Mouse (Mus musculus) limb, embryonic 15.5 days (tissue): ENCODE measurements around the gene Pde10a. TPM values are rescaled to one million over a fixed set of nuclear protein-coding genes. Genes with fewer than 3 reads are reported as not detected.

Experiments used
- ATAC-seq: fragments of 200-750 bp; cut with Nextera tagmentation; 2 replicates; pipeline ENCODE4 v1.8.0; 2017; ENCODE audit warnings: low read depth, moderate TSS enrichment; ENCODE audit not compliant: insufficient number of reproducible peaks, low FRiP score, low TSS enrichment
- H3K27ac ChIP-seq: fragments of 300-500 bp; sonication (generic); 2 replicates; pipeline ENCODE4 v1.5.1; 2015; ENCODE audit warnings: moderate library complexity, mild to moderate bottlenecking, inconsistent platforms
- H3K27me3 ChIP-seq: fragments of 300-500 bp; sonication (generic); 2 replicates; pipeline ENCODE4 v1.6.1; 2015; ENCODE audit warnings: inconsistent platforms
- H3K36me3 ChIP-seq: fragments of 300-500 bp; sonication (generic); 2 replicates; pipeline ENCODE4 v1.6.1; 2015; ENCODE audit warnings: inconsistent platforms
- H3K4me1 ChIP-seq: fragments of 300-500 bp; sonication (generic); 2 replicates; pipeline ENCODE4 v1.6.1; 2015; ENCODE audit warnings: inconsistent platforms
- H3K4me2 ChIP-seq: fragments of 300-500 bp; sonication (generic); 2 replicates; pipeline ENCODE4 v1.6.1; 2015; ENCODE audit warnings: mild to moderate bottlenecking, inconsistent platforms
- H3K4me3 ChIP-seq: fragments of 300-500 bp; sonication (generic); 2 replicates; pipeline ENCODE4 v1.5.1; 2015; ENCODE audit warnings: mild to moderate bottlenecking, inconsistent platforms
- H3K9ac ChIP-seq: fragments of 300-500 bp; sonication (generic); 2 replicates; pipeline ENCODE4 v1.6.1; 2015; ENCODE audit warnings: inconsistent platforms
- H3K9me3 ChIP-seq: fragments of 300-500 bp; sonication (generic); 2 replicates; pipeline ENCODE4 v1.6.1; 2016; ENCODE audit warnings: inconsistent platforms
- WGBS: fragments of 180-500 bp; shearing (Covaris S2); methylation state at CpG from one replicate; pipeline ENCODE4 v1.1.7; 2015; 5-methylcytosine and 5-hydroxymethylcytosine counted together
- polyA plus RNA-seq: library from polyadenylated mRNA; unstranded; fragments of >200 nt; fragmentation: Nextera tagmentation; extraction: Ambion mirVana; gene quantifications from 2 replicates; pipeline ENCODE4 v1.2.1, GENCODE M21; 2015

The Pde10a gene
- polyA plus RNA-seq, 1 experiment from 2014 or later, result 3.1 TPM

- no peaks in the 10 kb centered on the region for H3K36me3 ChIP-seq
- H3K4me3 ChIP-seq, result no peak overlapping the region
- peaks cover 4% of the 10 kb centered on the region; the same call in 1 of the 2 replicates for H3K4me1 ChIP-seq
- ATAC-seq, result no peak
- H3K9me3 ChIP-seq, result no peaks in the 10 kb centered on the region
- no peak overlapping the region for H3K4me2 ChIP-seq
- no peak overlapping the region for H3K9ac ChIP-seq
- H3K27ac ChIP-seq, result no peak overlapping the region
- WGBS, result 66% methylated on average over 9 of the region's 9 CpGs
- no peaks in the 10 kb centered on the region for H3K27me3 ChIP-seq
Measured at GRCm38 (mm10) chr17:8888105-8888504, 362.9 kb downstream of the Pde10a start.

GRCm38 (mm10) chr17:8888639-8889038 is 363.5 kb downstream of the Pde10a start:
- Histone ChIP-seq H3K4me2 (no peak overlapping the region), H3K4me1 (peaks cover 10% of the 10 kb centered on the region; the same call in 1 of the 2 replicates), H3K9me3 (no peaks in the 10 kb centered on the region), H3K4me3 (no peak overlapping the region), H3K36me3 (no peaks in the 10 kb centered on the region), H3K27ac (no peak overlapping the region), H3K9ac (no peak overlapping the region), H3K27me3 (no peaks in the 10 kb centered on the region)
- 76% methylated on average over 5 of the region's 5 CpGs for WGBS
- no peak for ATAC-seq

DNA sequence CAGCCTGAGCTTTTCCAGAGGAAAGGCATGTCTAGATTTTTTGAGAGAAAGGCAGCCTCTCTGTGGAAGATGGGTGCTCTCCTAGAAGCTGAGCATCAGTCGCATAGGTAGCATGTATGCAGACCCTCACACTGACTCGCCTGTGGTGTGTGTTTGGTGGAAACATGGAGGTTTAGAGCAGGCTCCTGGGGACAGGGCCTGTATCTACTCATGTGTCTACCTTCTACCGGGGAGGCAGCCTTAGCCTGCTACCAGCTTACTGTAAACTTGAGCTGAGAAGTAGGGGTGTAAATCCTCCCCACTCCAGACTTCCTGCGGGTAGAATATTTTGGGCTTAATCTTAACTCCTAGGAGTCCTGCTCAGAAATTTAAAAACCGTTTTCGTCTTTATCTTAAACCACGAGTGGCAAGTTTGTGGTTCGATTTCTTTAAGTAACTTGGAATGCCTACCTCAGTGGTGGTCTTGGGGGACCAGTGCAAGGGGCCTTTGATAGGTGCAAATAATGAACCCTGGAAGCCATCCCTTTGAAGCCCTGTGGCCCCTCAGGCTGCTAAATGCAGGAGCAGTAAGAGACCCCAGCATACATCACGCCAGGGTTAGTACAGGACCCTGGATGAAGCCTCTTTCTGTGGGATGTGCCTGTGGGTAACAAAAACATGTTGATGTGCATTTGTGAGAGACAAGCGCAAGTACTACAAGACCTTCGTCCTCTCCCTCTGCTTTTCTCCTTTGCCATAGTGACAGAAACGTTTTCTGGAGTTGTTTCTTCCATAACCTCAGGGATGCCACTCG is 367.2 kb downstream of the Pde10a start:
- Histone ChIP-seq H3K27ac (no peak overlapping the region), H3K36me3 (no peaks in the 10 kb centered on the region), H3K4me3 (no peak overlapping the region), H3K9me3 (no peaks in the 10 kb centered on the region), H3K9ac (no peak overlapping the region), H3K4me2 (no peak overlapping the region), H3K4me1 (peaks cover 12% of the 10 kb centered on the region; the same call in 1 of the 2 replicates), H3K27me3 (no peaks in the 10 kb centered on the region)
- no peak for ATAC-seq
- WGBS, result 65% methylated on average over 13 of the region's 13 CpGs

DNA sequence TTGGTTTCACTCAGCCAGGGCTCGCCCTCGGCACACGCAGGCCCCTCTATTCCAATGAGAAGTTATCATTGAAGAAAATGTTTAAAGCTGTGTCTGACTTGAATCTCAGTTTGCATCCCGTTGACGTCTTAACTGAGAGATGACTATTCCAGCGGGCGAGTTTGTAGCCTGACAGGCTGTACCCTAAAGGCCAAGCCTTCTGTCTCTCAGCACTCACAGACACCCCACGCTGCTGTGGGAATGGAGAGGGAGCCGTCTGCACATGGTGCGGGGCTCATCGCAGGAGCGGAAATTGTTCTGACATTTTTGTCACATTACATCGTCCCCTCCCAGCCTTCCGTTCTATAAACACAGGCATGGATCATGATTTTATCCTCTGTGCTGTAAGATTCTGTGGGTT is 370.8 kb downstream of the Pde10a start:
- WGBS, result 62% methylated on average over 14 of the region's 14 CpGs
- no peak overlapping the region for H3K4me2 ChIP-seq
- no peaks in the 10 kb centered on the region for H3K9me3 ChIP-seq
- no peak for ATAC-seq
- H3K27ac ChIP-seq, result no peak overlapping the region
- H3K4me3 ChIP-seq, result no peak overlapping the region
- H3K4me1 ChIP-seq, result peaks cover 12% of the 10 kb centered on the region; the same call in 1 of the 2 replicates
- H3K27me3 ChIP-seq, result no peaks in the 10 kb centered on the region
- no peaks in the 10 kb centered on the region for H3K36me3 ChIP-seq
- H3K9ac ChIP-seq, result no peak overlapping the region

GRCm38 (mm10) chr17:8897749-8898148 is 372.6 kb downstream of the Pde10a start:
- H3K36me3 ChIP-seq, result no peaks in the 10 kb centered on the region
- no peaks in the 10 kb centered on the region for H3K27me3 ChIP-seq
- no peak for ATAC-seq
- no peaks in the 10 kb centered on the region for H3K9me3 ChIP-seq
- no peak overlapping the region for H3K4me3 ChIP-seq
- no peak overlapping the region for H3K27ac ChIP-seq
- peaks cover 10% of the 10 kb centered on the region; the same call in 1 of the 2 replicates for H3K4me1 ChIP-seq
- H3K9ac ChIP-seq, result no peak overlapping the region
- 85% methylated on average over 10 of the region's 10 CpGs for WGBS
- H3K4me2 ChIP-seq, result no peak overlapping the region

DNA sequence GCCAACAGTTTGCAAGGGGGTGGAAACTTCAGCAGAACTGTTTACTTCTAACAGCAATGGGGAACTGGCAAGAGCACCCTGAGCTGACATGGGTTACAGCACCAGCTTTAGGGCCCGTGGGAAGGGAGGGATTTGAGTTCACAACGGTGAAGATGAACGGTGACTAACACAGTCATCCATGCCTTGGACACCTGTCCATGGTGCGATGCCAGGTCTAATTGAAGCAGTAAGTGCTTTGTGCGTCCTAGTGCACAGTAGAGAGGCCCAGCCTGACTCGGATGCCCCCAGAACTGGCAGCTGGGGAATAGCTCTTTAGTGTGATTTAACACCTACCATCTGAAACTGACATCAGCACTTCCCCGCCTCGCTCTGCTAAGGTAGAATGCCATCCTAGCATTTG is 373.0 kb downstream of the Pde10a start:
- WGBS, result 80% methylated on average over 8 of the region's 8 CpGs
- no peak overlapping the region for H3K4me2 ChIP-seq
- no peak for ATAC-seq
- no peaks in the 10 kb centered on the region for H3K36me3 ChIP-seq
- H3K9ac ChIP-seq, result no peak overlapping the region
- peaks cover 7% of the 10 kb centered on the region; the same call in 1 of the 2 replicates for H3K4me1 ChIP-seq
- no peak overlapping the region for H3K27ac ChIP-seq
- no peaks in the 10 kb centered on the region for H3K9me3 ChIP-seq
- H3K4me3 ChIP-seq, result no peak overlapping the region
- no peaks in the 10 kb centered on the region for H3K27me3 ChIP-seq

GRCm38 (mm10) chr17:8899212-8899611 is 374.0 kb downstream of the Pde10a start:
- H3K4me1 ChIP-seq, result peaks cover 3% of the 10 kb centered on the region; the same call in 1 of the 2 replicates
- H3K36me3 ChIP-seq, result no peaks in the 10 kb centered on the region
- ATAC-seq, result no peak
- H3K4me2 ChIP-seq, result no peak overlapping the region
- WGBS, result 91% methylated on average over 7 of the region's 7 CpGs
- H3K9ac ChIP-seq, result no peak overlapping the region
- H3K27me3 ChIP-seq, result no peaks in the 10 kb centered on the region
- no peak overlapping the region for H3K4me3 ChIP-seq
- no peaks in the 10 kb centered on the region for H3K9me3 ChIP-seq
- H3K27ac ChIP-seq, result no peak overlapping the region

- H3K27me3 ChIP-seq, result no peaks in the 10 kb centered on the region
- no peak overlapping the region for H3K4me2 ChIP-seq
- H3K4me1 ChIP-seq, result peaks cover 4% of the 10 kb centered on the region; the same call in 1 of the 2 replicates
- no peak overlapping the region for H3K9ac ChIP-seq
- H3K27ac ChIP-seq, result no peak overlapping the region
- no peak overlapping the region for H3K4me3 ChIP-seq
- WGBS, result 78% methylated on average over 5 of the region's 5 CpGs
- no peaks in the 10 kb centered on the region for H3K9me3 ChIP-seq
- no peaks in the 10 kb centered on the region for H3K36me3 ChIP-seq
- ATAC-seq, result no peak
Measured at GRCm38 (mm10) chr17:8903555-8904283, 378.5 kb downstream of the Pde10a start.

- H3K4me3 ChIP-seq, result no peak overlapping the region
- no peaks in the 10 kb centered on the region for H3K9me3 ChIP-seq
- H3K27me3 ChIP-seq, result no peaks in the 10 kb centered on the region
- no peak for ATAC-seq
- H3K4me2 ChIP-seq, result no peak overlapping the region
- no peak overlapping the region for H3K9ac ChIP-seq
- WGBS, result 64% methylated on average over 5 of the region's 5 CpGs
- H3K27ac ChIP-seq, result no peak overlapping the region
- no peaks in the 10 kb centered on the region for H3K36me3 ChIP-seq
- H3K4me1 ChIP-seq, result peaks cover 2% of the 10 kb centered on the region; the same call in 1 of the 2 replicates
Measured at GRCm38 (mm10) chr17:8910571-8910970, 385.4 kb downstream of the Pde10a start.

GRCm38 (mm10) chr17:8912933-8913332 is 387.8 kb downstream of the Pde10a start:
- WGBS, result 75% methylated on average over 3 of the region's 3 CpGs
- Histone ChIP-seq H3K4me3 (no peak overlapping the region), H3K9ac (no peak overlapping the region), H3K4me2 (no peak overlapping the region), H3K27me3 (no peaks in the 10 kb centered on the region), H3K36me3 (no peaks in the 10 kb centered on the region), H3K27ac (no peak overlapping the region), H3K9me3 (no peaks in the 10 kb centered on the region), H3K4me1 (no peaks in the 10 kb centered on the region)
- ATAC-seq, result no peak

DNA sequence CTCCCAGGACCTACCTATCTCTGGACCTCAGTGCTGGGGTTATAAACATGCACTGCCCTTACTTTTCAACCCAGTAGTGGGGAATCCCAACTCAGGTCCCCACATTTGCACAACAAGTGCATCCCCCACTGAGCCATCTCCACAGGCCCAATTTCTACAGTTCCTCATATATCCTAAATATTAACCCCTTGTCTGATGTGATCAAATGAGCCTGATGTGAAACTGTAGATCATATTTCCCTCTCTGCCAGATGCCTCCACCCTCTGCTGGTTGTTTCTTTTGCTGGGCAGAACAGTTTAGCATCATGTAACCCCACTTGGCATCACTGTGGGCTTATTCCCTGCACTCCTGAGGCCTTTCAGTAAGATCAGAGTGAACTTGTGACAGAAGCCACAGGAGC is 390.5 kb downstream of the Pde10a start:
- no peaks in the 10 kb centered on the region for H3K27me3 ChIP-seq
- H3K4me1 ChIP-seq, result no peaks in the 10 kb centered on the region
- no peak overlapping the region for H3K4me3 ChIP-seq
- H3K9ac ChIP-seq, result no peak overlapping the region
- H3K9me3 ChIP-seq, result no peaks in the 10 kb centered on the region
- no peak overlapping the region for H3K27ac ChIP-seq
- no peak for ATAC-seq
- no peaks in the 10 kb centered on the region for H3K36me3 ChIP-seq
- no peak overlapping the region for H3K4me2 ChIP-seq

GRCm38 (mm10) chr17:8923074-8923473 is 397.9 kb downstream of the Pde10a start:
- Histone ChIP-seq H3K27ac (no peak overlapping the region), H3K4me2 (no peak overlapping the region), H3K9ac (no peak overlapping the region), H3K9me3 (no peaks in the 10 kb centered on the region), H3K4me1 (peaks cover 3% of the 10 kb centered on the region; the same call in 1 of the 2 replicates), H3K27me3 (no peaks in the 10 kb centered on the region), H3K4me3 (no peak overlapping the region), H3K36me3 (no peaks in the 10 kb centered on the region)
- no peak for ATAC-seq
- 34% methylated on average over 4 of the region's 4 CpGs for WGBS
